Mouse (Mus musculus) spleen, postnatal 36 days (tissue): ENCODE measurements around the gene Pdlim4.

ENCODE experiments used
- DNase-seq, 2 experiments: peaks; one replicate each; pipeline ENCODE4 v3.0.0; 2022; ENCODE audit warnings: low spot score in 2 of 2, mixed read lengths in 1 of 2

The Pdlim4 gene

DNA sequence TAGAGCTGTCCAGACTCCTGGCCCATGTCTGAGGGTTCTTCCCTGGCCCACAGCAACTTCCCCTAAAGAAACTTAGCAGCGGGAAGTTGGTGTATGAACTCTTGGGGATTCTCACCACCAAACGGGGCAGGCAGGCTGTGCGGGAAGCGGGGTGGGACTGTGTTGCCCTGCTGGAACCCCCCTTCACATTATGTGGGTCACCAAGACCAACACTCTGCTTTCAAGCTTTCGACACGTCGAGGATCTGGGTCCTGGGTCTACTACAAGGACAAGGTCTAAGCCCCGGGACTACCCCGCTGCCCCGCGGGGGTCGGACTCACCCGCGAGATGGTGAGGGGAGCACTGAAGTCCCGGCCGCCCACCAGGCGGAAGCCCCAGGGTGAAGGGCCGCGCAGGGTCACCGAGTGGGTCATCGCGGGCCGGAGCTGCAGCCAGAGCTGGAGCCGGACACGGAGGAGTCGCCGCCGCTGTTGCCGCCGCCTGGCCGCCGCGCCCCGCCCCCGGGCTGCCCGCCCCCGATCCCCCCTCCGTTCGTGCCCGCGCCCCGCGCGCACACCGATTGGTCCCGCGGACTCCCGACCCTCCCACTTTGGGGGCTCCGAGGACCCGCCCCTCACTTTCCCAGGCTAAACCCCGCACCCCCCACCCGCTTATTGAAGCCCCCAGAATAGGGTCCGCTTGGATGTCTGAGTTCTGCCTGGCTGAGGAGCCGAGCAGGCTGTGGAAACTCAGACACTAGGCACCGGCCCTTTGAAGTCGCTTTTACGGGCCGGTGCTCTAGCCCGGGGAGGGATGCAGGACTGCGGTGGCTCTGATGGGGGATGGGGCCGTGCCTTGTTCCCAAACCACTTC, at the start of gene Pdlim4:
Gene Pdlim4 (minus strand): TSS at position 495 of the 852 bp plus-strand sequence.
- no peak for DNase-seq

GRCm38 (mm10) chr11:54117096-54117495, 48.3 kb upstream of the Pdlim4 start:
- no peak for DNase-seq

GRCm38 (mm10) chr11:54116406-54116805, 47.6 kb upstream of the Pdlim4 start:
- DNase-seq = no peak

- DNase-seq = no peak
Measured at GRCm38 (mm10) chr11:54115911-54116310, 47.1 kb upstream of the Pdlim4 start.

DNA sequence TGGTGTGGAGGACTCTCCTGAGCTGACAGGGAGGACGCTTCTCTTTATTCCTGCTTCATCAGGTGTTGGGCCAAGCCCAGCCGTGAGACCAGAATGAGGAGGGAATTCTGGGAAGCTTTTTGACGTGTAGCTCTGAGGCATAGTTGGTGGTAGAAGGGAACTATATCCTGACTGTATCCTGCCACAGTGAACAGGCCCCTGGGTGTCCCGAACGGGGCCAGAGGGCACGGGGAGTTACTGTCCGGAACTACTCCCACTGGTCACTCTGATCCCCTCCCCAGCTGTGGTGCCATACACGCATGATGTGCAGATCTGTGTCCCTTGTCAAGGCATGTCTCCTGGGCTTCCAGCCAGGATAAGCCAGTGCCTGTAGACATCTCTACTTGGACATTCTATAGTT, 46.5 kb upstream of the Pdlim4 start:
- no peak for DNase-seq

GRCm38 (mm10) chr11:54114746-54115145, 45.9 kb upstream of the Pdlim4 start:
- no peak for DNase-seq

DNA sequence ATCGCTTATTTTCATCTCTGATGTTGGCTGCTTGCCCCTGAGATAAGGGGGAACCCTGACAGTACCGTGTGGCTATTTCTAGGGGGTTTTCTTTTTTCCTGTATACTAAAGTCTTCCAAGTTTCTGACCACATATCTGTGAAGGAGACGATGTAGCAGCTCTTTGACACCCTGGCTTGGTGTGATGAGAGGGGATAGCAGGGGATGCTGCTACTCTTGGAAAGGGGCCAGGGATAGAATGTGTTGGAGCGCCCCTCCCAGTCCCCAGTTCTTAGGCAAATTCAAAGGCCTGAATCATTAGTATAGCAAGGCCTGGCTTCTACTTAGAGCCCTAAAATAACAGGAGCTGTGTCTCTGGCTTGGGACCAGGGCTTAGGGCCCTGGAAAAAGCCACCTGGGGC, 44.5 kb upstream of the Pdlim4 start:
- no peak for DNase-seq

DNA sequence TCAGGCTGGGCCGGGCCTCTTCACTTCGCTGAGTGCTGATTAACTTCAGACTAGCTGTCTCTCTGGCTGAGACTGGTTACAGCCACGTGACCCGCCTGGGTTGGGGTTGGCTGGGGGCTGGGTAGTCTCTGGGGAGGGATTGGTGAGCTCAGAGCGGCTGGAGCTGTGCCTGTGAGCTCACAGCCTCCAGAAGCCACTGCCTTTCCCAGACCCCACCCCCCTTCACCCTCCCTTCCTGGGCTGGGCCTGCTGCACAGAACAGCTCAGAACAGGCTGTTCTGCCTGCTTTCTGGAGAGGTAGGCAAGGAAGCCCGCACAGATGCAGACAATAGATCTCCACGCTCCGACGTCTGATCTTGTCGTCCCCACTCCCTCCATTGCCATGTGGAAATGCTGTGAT, 44.1 kb upstream of the Pdlim4 start:
- DNase-seq = peak; percentile 46 to 55

DNA sequence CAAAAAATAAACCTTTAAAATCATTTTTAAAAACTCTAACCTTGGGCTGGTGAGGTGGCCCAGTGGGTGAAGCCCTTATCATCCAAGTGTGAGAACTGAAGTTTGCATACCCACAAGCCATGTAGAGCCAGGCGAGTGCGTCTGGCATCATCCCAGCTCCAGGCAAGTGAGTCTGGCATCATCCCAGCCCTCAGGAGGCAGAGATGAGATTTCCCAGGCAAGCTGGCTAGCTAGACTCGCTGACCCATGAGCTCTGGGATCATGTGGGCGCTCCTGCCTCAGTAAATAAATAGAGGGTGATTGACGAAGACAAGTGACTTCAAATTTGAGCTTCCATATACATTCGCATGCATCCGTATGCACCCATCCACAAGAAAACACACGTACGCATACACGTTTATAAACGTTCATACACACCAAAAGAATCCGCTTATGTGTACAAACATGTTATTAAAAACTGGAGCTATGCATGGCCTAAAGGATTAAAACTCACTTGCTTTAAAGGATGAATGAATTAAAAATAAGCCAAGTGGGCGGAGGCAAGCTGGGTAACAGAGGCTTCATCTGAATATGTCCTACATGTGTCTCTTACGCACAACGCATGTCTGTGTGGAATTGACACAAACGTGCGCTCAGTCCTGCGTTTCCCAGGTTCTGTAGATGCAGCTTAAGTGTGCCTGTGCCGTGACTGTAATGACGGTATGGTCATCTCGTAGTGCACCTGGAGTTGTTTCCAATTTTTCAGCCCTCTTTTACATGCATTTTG, 43.3 kb upstream of the Pdlim4 start:
- no peak for DNase-seq

DNA sequence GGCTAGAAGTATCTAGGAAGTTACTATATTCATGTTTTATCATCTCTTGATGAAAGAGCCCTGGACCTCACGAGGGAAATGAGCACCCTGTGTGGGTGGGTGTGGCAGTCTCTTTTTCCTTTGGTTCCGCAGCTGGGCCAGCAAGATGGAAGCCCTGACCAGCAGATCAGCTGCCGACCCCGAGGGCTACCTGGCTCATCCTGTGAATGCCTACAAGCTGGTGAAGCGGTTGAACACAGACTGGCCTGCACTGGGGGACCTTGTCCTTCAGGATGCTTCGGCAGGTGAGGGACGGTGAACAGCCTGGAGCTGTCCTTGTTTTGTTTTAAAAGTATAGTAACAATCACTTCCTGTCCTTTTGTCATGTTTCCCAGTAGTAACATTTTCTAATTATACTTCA, 42.5 kb upstream of the Pdlim4 start:
- DNase-seq = no peak

GRCm38 (mm10) chr11:54108894-54109293, 40.1 kb upstream of the Pdlim4 start:
- DNase-seq = no peak

- no peak for DNase-seq
Measured at GRCm38 (mm10) chr11:54108131-54108530, 39.3 kb upstream of the Pdlim4 start.

DNA sequence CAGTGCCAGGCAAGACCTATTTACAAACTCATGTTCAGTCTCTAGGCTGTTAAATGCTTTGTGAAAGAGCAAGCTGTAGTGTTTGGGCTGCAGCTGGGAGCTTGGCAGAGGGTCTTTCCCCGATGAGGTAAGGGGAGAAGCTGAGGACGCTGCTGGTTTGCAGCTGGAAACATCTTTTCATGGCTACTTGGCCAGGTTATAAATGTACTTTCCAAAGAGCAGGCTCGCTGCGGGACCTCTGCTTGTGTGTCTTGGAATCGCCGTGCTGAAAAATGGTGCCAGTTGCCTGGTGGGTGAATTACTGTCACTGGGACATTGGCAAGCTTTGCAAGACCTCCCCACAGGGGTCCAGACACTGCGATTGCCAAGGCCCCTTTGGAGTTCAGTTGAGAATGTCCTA, 38.4 kb upstream of the Pdlim4 start:
- DNase-seq = no peak

DNA sequence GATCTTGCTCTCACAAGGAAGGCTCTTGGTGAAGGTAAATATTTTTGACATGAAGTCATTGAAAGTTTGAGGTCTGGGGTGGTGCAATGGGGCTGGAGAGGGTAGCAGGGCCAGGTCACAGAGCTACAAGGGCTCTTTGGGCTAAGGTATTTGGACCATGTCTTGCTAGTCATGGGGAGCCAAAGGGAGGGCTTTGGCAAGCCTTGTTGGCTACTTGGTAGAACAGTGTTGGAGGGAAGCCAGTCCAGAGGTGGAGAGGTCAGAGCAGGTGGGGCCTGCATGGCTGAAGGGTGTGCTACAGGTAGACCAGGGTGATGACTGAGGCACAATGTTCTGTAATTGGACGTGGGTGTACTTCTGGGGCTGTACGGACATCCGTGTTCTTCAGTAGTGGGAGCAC, 37.9 kb upstream of the Pdlim4 start:
- DNase-seq = no peak

DNA sequence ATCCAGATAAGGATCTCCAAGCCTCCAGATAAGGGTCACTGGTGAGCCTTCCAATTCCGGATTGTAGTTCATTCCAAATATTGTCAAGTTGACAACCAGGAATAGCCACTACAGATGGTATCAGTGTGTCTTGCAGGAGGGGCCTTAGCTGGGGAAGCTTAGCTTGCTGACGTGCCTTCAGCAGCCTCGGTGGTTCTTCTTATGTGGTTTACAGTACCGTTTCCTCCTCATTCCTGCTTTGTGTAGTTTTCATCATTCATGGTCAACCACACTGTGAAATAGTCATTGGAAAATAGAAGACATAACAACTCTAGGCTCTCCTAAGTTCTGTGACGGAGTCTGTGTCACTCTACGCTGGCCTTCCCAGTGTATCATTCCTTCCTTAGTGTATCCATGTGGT, 36.2 kb upstream of the Pdlim4 start:
- no peak for DNase-seq

- no peak for DNase-seq
Measured at GRCm38 (mm10) chr11:54102706-54103449, 34.1 kb upstream of the Pdlim4 start.

DNA sequence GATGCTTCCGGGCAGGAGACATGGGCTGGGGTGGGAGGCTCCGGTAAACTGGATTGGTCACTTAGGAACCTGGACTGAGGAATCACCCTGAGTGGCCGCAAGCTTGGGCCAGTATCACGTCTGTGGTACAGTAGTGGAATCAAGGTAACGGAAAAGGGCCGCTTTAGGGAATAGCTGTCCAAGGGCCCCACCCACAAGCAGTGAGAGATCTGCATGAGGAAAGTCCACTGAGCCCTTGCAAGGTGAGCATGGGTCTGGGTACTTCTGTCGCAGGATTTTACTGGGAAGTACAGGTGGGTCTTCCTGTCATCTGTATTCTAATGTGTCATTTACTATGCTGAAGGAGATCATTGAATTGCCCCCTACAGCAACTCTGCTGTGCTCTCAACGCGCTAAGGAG, 32.9 kb upstream of the Pdlim4 start:
- DNase-seq = no peak

- DNase-seq = no peak
Measured at GRCm38 (mm10) chr11:54100692-54101591, 32.1 kb upstream of the Pdlim4 start.

- DNase-seq = no peak
Measured at GRCm38 (mm10) chr11:54100045-54100691, 31.4 kb upstream of the Pdlim4 start, which contains the start of gene P4ha2. Gene P4ha2, plus strand, starts transcription at chr11:54100095.

DNA sequence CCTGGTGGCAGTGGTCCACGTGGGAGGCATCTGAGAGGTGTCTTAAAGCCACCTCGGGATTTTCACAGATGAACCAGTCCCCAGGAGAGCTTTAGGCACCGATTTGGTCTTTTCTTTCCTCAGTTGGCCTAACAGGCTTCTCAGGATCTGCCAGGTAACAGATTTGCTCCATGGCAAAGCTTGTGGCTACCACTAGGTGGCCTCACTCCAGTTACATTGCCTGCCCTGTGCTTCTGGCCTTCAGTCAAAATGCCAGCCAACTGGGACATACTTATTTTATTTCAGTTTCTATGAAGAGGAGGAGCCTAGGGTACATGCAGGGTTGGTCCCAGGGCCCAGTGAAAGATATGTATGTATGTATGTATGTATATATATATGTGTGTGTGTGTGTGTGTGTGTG, 24.2 kb upstream of the Pdlim4 start:
- no peak for DNase-seq

DNA sequence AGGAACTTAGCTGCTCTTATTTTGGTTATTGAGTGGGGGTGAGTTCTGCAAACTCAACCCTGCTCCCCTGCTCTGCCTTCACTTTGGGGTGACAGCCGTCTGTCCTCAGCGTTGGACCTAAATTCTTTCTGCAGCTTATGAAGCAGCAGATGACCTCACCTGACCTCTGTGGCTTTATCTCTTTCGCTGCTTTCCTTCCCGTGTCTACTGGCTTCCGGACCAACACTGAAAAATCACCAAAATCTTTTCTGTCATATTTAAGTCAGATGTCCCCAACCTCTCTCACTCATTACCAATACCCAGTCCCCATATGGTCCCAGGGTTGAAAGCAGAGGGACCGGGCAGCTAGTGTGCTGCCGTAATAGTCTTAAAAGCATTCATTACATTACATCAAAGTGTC, 23.4 kb upstream of the Pdlim4 start:
- DNase-seq = no peak
